Mouse (Mus musculus) MEL-GATA-1-ER (cell line): ENCODE measurements around the gene Apol7b.
"Not testable (repeated sequence)": the region's sequence is repeated elsewhere in the genome, so short reads cannot be mapped to it uniquely, and the experiment has no call there.

Experiments used
- DNase-seq: peaks from one replicate; pipeline ENCODE4 v3.0.0-alpha.2; 2012; ENCODE audit warnings: low read depth; ENCODE audit errors: extremely low read depth

Apol7b gene

GRCm38 (mm10) chr15:77447392-77447791, at the start of gene Apol7b:
Gene Apol7b (minus strand): TSS chr15:77447492.
- not testable (repeated sequence) for DNase-seq

GRCm38 (mm10) chr15:77494694-77495093, 47.4 kb upstream of the Apol7b start:
- not testable (repeated sequence) for DNase-seq

GRCm38 (mm10) chr15:77493181-77493580, 45.9 kb upstream of the Apol7b start:
- not testable (repeated sequence) for DNase-seq

DNA sequence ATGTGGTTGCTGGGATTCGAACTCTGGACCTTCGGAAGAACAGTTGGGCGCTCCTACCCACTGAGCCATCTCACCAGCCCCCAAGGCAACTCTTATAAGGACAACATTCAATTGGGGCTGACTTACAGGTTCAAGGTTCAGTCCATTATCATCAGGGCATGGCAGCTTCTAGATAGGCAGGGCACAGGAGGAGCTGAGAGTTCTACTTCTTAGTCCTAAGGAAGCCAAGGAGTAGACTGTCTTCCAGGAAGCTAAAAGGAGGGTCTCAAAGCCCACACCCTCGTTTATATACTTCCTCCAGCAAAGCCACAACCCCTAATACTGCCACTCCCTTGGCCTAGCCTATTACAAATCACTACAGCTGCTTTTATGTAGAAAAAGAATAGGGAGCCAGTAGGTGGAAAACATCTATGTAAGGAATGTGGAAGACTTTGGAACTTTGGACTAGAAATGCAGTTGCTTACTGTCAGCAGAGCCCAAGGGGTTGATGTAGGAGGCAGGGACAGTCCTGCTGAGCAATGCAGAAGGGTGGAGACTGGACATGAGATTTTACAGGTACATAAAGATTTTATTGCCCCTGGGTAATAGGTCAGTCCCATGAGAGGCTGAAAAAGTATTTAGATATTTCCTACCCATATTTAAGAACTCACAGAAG, 35.0 kb upstream of the Apol7b start:
- DNase-seq = no peak

DNA sequence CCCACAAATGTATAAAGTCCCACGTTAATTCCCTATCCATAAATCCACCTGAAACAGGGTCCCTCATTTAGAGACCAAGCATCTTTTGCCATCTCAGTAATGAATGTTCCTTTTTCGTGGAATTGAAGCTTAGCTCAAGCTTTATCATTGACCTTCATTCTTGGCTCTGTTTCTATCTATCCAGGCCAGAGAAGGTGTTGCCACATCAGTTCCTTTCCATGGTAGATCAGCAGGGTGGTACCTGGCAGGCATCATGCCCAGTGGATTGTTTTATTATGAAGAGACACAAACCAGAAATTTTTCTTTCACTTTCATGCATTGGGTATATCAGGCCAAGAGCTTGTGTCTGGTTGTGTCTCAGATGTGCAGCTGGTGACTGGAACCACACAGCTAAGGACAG, 29.4 kb upstream of the Apol7b start, which contains the start of gene Apol10a:
Apol10a (plus strand) TSS at position 355 of the 400 bp plus-strand sequence.
- DNase-seq = not testable (repeated sequence)

- DNase-seq = not testable (repeated sequence)
Measured at GRCm38 (mm10) chr15:77474699-77475390, 27.6 kb upstream of the Apol7b start.

DNA sequence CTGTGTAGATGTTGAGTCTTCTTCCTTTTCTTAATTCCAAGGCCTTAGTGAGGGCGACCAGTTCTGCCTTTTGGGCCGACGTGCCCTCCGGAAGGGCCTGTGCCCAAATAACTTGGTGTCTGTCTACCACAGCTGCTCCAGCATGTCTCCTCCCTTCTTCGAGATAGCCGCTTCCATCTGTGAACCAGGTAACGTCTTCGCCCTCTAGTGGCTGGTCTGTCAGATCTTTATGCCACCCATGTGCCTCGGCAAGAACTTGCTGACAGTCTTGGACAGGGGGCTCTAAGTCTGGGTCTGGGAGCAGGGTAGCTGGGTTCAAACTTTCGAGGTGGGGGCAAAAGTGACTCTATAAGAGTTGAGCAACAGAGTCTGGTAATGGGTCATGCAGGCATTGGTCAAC, 2.6 kb upstream of the Apol7b start:
- DNase-seq = not testable (repeated sequence)

GRCm38 (mm10) chr15:77445668-77446067, 1.6 kb downstream of the Apol7b start:
- not testable (repeated sequence) for DNase-seq

DNA sequence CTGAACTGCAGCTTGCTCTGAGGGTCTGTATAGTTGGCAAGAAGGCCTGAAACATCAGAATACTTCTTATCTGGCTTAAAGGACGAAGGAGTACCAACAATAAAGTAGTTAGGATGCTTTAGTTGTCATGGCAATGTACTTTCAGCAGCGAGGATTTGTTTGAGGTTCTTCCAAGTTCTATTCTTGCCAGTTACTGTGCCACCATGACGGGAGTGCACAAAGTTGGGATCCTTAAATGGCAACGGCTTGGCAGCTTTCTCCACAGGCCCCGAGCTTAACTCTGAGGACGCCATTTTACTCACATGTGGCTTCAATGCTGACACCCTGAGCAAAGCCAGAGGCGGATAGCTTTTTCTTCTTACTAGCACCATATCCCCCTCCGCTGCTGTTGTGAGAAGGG, 2.5 kb downstream of the Apol7b start:
- DNase-seq = not testable (repeated sequence)

- not testable (repeated sequence) for DNase-seq
Measured at GRCm38 (mm10) chr15:77428690-77429448, 18.4 kb downstream of the Apol7b start.

DNA sequence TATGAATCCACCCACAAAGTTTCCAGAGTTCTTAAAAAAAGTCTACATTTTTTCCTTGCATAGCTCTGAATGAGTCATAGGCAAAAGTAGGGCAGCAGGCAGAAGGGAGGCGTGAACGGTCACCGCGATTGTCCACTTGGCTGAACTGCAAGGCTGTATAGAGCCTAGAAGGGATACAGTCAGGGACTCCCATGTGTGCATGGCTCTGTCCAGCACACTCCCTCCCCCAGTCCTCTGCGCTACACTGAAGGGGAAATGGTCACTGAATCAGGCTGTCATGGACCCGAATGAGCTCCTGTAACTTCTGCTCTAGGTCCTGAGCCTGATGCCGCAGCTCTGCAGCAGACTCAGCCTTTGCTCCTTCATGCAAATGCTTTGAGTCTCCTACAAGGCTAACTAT, 24.4 kb downstream of the Apol7b start:
- not testable (repeated sequence) for DNase-seq

DNA sequence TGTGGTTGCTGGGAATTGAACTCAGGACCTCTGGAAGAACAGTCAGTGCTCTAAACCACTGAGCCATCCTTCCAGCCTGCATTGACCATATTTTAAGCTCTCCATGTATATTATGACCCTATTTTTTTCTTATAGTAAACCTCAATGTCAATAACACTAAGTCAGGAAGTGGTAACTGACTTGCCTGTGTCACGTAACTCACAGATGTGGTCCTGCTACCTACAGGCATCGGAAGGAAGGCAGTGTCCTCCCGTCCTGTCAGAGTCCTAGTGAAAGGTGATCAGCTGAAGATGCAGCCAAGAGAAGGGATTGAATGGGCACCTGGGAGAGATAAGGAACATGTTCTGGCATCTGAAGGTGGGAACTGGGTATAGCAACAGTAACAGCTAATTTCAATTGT, 27.6 kb downstream of the Apol7b start:
- DNase-seq = not testable (repeated sequence)

DNA sequence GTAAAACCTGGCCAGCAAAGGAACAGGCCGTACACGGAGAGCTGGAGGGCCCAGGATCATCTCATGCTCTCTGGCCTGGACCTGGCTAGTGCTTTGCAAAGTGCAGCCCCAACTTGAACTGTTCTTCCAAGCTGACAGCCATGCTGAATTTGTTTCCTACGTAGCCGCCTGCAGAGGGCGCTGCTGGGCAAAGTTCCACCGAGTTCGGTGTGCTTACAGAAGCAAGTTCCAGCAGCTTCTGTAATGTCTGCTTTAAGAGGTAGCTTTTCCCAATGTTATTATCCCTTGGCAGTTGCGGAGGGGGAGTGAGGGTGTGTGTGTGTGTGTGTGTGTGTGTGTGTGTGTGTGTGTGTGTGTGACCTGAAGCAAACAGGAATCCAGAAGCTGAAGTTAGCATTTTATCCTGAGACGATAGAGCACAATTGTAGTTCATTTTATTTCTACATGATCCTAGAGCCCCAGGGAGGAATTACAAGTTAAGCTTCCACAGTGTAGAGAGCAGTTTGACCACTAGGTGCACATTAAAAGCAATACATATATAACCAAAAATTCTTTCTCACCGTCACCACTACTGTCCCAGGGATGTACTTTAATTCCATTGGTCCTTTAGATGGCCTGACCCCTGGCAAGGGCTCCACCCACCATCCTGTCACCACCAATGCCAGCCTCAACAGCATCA, 30.5 kb downstream of the Apol7b start:
- DNase-seq = not testable (repeated sequence)

DNA sequence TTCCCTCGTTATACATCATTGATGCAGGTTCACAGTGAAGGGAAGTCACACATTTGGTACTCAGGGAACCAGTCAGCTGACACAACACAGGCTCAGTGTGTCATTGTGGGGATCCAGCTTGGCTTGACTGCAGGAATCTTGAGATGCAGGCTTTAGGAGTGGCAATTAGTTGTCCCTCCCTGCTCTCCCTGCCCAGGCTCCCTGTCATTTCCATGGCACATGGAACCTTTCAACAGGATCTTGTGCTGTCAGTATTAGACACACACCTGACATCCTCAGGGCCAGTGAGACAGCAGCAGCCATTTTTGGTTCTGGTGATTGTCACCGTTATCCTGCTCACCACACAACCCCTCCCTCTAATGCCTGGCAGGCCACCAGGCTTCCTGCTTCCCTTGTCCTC, 31.6 kb downstream of the Apol7b start:
- DNase-seq = not testable (repeated sequence)

DNA sequence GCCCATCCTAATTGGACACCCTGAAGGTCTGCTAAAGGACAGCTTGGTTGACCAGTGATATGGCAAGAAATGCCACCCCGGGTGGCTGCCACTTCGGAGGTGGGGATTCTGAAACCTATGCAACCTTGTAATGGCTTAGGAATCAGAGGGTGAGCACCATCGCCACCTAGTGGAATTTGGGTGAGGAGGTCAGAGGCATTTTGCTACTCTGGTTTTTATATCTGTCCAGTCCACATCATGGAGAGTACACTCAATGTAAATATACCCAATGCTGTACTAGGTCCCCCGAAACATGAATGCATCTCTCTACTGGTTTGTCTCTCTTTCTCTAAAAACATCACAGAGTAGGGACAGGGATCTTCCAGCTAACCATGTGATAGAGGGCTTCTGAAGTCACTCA, 34.6 kb downstream of the Apol7b start:
- DNase-seq = not testable (repeated sequence)

DNA sequence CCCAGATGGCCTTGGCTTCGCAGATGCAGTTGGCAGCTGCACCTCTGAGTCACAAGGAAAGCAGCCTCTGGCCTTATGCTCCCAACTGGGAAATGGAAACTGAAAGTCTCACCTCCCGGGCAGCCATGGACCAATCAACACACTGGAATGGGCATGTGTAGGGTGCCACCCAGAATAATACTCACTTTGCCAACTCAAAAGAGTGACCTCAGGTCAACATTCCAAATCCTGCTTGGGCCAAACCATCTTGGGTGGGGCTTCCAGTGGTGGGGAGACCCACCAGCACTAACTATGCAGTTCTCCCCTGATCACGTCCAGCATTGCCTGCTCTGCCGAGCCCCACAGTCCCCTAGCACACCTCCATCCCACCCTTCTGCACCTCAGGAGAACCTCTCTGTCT, 36.3 kb downstream of the Apol7b start, which contains the start of gene Apol9a:
Apol9a (minus strand) TSS at position 101 of the 400 bp plus-strand sequence.
- not testable (repeated sequence) for DNase-seq

DNA sequence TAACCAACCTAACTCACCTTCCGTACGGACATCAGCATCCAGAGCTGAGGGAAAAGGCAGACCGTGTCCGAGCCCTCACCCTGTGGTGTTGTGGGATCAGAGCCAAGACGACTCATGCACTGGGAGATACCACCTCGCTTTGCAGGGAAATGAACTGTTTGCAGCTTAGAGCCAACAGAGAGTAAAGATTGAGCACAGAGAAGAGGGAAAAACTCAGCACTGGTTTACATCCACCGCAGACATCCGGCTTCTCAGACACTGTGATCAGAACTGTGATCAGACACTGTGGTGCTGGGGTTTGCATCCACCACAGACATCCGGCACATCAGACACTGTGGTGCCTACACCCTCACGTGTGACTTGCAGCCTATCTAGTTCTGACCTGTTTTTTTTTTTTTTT, 40.9 kb downstream of the Apol7b start:
- DNase-seq = not testable (repeated sequence)

GRCm38 (mm10) chr15:77399027-77399426, 48.3 kb downstream of the Apol7b start, which contains the start of gene Apol7a:
Gene Apol7a (minus strand): TSS chr15:77399110.
- DNase-seq = peak; percentile 1

- not testable (repeated sequence) for DNase-seq
Measured at GRCm38 (mm10) chr15:77397450-77398132, 49.7 kb downstream of the Apol7b start.

- DNase-seq = not testable (repeated sequence)
Measured at GRCm38 (mm10) chr15:77393832-77394231, 53.5 kb downstream of the Apol7b start.
